Mouse (Mus musculus) stomach, postnatal 0 days (tissue): ENCODE results near the gene Clcc1.

Experiments used
- CTCF ChIP-seq: IDR thresholded peaks from 2 replicates; pipeline ENCODE4 v1.5.1; 2016; ENCODE audit warnings: antibody characterized with exemption, low read depth, mild to moderate bottlenecking, moderate library complexity
- EP300 ChIP-seq: optimal IDR thresholded peaks from 2 replicates; pipeline ENCODE3; 2016; ENCODE audit warnings: antibody characterized with exemption

DNA sequence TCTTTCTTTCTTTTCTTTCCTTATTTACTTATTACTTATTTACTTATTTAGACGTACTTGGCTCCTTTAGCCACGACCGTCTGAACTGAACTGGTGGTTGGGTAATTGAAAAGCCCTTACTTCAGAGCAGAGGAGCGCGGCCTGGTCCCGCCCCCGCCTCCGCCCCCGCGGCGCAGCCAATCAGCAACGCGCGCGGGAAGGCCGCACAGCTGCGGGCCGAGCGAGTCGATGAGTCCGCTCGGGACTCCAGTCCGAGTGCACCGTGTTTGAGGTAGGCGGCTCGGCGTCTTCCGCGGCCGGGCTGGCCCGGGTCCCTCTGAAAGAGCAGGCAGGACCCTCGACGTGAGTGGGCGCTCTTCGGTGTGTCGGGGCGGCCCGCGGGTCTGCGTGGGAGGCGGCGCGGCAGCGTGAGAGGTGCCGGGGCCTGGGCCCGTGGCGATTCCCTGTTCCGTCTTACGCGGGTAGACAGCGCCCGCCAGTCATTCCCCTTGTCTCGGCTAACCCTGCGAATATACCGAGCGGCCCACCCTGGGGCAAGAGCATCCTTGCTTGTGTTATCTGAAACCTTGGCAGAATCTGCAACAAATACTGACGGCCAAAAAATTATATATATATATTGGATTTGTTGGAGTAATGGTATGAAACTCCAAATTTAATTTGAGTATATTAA is at the start of gene Clcc1:
- TF ChIP-seq CTCF (no peak), EP300 (peak; percentile 9)
